Mouse (Mus musculus): ENCODE measurements around the gene Pigk.

- no peak for TF ChIP-seq CTCF (conservative IDR thresholded peaks at IDR 0.05; ENCODE audit: low read length)
- TF ChIP-seq POU5F1 (IDR thresholded peaks at IDR 0.05; ENCODE audit: borderline replicate concordance, low read length), result no peak
These were observed 236.4 kb downstream of the Pigk start for GRCm38 (mm10) chr3:152950299-152950698.
